Mouse (Mus musculus) liver, postnatal 0 days (tissue): ENCODE measurements at regions not wholly inside any gene's neighbourhood (a gene's known extent, or its start where the extent isn't known, plus 50 kb on each side); places are given as distances from the start of the nearest gene placed in this dataset.

Experiments
- CTCF ChIP-seq: sonication (generic); IDR thresholded peaks from 2 replicates; pipeline ENCODE4 v1.5.1; 2016; ENCODE audit warnings: antibody characterized with exemption, low read depth
- EP300 ChIP-seq: IDR thresholded peaks from 2 replicates; pipeline ENCODE4 v1.6.1; 2016; ENCODE audit warnings: antibody characterized with exemption, low read depth, mild to moderate bottlenecking

DNA sequence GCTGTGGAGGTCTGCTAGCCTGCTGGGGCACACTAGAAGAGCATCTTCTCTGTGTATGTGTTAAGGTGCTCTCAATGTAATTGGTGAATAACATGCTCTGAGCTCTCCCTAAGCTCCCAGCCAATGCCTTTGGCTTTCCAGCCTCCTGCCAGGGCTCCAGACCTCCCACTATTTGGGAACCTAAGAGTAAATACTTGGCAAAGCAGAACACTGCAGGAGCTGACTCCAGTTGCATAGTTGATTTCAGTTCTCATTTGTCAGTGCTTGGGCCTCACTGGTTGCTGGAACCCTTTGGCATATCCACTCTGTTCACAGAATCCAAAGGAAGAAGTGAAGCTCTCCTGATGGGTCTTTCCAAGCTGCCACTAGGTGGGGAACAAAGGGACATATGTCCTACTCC, 602.7 kb downstream of the Gm826 start:
- TF ChIP-seq CTCF (no peak), EP300 (no peak)
